Mouse (Mus musculus) limb, embryonic 10.5 days (tissue): ENCODE results near the gene Agbl2. TPM values are rescaled to one million over a fixed set of nuclear protein-coding genes. Genes with fewer than 3 reads are reported as not detected.

ENCODE experiments used
- polyA plus RNA-seq: library from polyadenylated mRNA; unstranded; fragments of >200 nt; fragmentation: Nextera tagmentation; extraction: Ambion mirVana; gene quantifications from 2 replicates; pipeline ENCODE4 v1.2.1, GENCODE M21; 2016

Agbl2 gene
- polyA plus RNA-seq, 1 experiment from 2014 or later = 0.36 TPM

Other genes starting within 250 kb of the Agbl2 start
- 1.0 and 1.3 TPM in 2 replicates for gene Ptprj, start 202.1 kb upstream of the Agbl2 start, polyA plus RNA-seq
- gene Nup160, start 105.5 kb upstream of the Agbl2 start, polyA plus RNA-seq = 70.8 and 79.1 TPM in 2 replicates
- 106 and 125 TPM in 2 replicates for gene Fnbp4, start 37.4 kb upstream of the Agbl2 start, polyA plus RNA-seq
- gene Mtch2, start 64.4 kb downstream of the Agbl2 start, polyA plus RNA-seq = 217 and 233 TPM in 2 replicates
- 3.2 and 5.5 TPM in 2 replicates for gene C1qtnf4, start 103.1 kb downstream of the Agbl2 start, polyA plus RNA-seq
- gene Kbtbd4, start 122.0 kb downstream of the Agbl2 start, polyA plus RNA-seq = 52.0 and 63.6 TPM in 2 replicates
- gene Ndufs3, start 122.1 kb downstream of the Agbl2 start, polyA plus RNA-seq = 216 and 220 TPM in 2 replicates
- 139 and 150 TPM in 2 replicates for gene Celf1, start 157.7 kb downstream of the Agbl2 start, polyA plus RNA-seq